Mouse (Mus musculus) olfactory bulb, adult 2 months (tissue): ENCODE data around the gene Sun5.
"Not testable (repeated sequence)": the region's sequence is repeated elsewhere in the genome, so short reads cannot be mapped to it uniquely, and the experiment has no call there.

Experiments
- CTCF ChIP-seq: fragments of 200-500 bp; IDR thresholded peaks from 2 replicates; pipeline ENCODE4 v1.5.1; 2012; ENCODE audit warnings: low read depth, mild to moderate bottlenecking, low read length, moderate library complexity; ENCODE audit not compliant: insufficient read depth
- POLR2A ChIP-seq: fragments of 200-500 bp; IDR thresholded peaks from 2 replicates; pipeline ENCODE4 v1.6.1; 2012; ENCODE audit warnings: mild to moderate bottlenecking, low read depth, low read length, moderate library complexity; ENCODE audit not compliant: insufficient read depth

DNA sequence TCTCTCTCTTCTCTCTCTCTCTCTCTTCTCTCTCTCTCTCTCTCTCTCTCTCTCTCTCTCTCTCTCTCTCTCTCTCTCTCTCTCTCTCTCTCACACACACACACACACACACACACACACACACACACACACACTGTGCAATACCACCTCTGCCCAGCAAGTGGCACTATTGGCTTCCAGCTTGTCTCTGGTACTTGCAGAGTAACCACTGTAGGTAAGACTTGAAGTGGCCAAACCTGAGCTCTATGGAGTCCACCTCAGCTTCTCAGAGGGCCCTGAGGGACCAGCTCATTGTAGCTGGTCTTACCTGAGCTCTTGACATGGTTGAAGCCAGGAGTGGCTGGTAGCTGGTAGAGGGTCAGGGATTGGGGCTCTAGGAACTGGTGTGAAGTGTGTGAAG lies 63.4 kb downstream of the Sun5 start:
- TF ChIP-seq POLR2A, CTCF: not testable (repeated sequence)
